Mouse (Mus musculus) embryo, embryonic 10 days (tissue): Measurements from ENCODE around the gene Krtcap2.

ENCODE experiments used
- DNase-seq: peaks from one replicate; pipeline ENCODE4 v3.0.0-alpha.2; 2015; ENCODE audit warnings: low spot score

The Krtcap2 gene

DNA sequence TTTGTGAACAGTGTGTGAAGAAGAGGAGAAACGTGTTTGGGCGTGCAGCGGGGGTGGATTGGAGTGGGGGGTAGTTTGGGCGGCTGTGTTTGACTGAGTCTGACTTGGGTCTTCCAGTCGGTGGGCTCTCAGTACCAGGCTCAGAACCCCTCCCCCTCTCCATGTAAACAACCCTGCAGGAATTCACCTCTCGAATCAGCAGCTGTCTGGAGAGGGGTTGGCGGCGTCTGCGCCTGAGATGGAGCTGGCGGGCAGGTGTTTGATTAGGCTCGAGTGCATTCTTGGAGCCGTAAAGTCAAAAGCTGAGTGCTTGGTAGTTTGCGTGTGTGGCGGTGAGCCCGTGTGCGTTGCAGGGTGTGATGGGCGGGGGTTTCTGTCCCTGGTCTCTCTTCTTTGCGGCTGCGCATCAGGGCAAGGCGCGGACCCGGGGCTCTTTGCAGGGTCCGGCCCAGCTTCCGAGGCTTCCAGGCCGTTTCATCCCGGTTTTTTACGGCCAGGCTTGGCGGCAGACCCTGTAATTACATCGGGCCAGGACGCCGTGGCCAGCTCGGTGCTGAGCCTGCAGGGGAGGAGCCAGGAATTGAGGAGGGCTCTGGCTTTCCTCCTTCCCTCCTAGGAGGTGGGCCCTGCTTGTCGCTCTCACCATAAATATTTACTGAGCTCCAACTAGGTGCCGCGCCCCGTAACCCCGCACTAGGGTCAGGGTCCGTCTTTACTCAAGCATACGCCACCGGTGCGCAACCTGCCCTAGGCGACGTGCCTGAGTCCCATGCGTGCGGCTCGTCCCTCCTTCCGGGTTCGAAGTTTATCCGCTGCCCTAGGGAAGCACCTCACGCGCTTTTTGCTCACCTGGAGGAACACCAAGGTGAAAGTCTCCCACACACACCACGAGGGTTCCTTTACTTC, 35.1 kb downstream of the Krtcap2 start, which contains the start of gene Efna1:
Efna1 (minus strand) TSS at position 537 of the 906 bp plus-strand sequence.
- DNase-seq = peak; percentile 72

DNA sequence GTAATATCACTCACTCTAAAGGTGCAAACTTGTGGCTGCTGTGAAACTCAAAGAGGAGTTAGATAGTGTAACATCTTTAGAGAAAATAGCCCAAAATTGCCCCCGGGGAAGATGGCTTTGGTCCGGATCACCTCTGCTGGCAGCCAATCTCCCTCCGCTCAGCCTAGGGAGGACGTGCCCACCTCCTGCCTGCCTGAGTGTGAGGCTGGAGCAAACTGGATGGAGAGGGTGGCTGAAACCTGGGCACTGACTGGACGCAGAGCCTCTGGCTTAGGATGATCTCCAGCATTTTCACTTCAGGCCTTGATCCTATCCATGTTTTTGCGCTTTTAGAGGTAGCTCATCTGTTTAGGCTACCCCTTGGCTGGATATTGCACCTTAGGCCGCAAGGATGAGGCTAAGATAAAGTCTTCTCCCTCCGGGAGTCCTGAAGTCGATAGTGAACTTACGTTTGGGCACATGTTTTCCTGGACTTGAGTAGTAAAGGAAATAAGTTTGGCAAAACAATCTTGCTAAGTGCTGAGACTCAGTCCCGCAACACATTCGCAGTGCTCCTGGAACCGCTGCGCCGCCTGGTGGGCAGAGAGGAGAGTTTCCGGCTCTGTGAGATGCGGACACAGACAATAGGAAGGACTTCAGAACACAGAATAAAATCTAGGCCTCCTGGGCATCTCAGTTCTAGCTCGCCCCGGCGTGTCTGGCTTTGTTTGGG, 36.0 kb downstream of the Krtcap2 start:
- DNase-seq = peak; percentile 96

DNA sequence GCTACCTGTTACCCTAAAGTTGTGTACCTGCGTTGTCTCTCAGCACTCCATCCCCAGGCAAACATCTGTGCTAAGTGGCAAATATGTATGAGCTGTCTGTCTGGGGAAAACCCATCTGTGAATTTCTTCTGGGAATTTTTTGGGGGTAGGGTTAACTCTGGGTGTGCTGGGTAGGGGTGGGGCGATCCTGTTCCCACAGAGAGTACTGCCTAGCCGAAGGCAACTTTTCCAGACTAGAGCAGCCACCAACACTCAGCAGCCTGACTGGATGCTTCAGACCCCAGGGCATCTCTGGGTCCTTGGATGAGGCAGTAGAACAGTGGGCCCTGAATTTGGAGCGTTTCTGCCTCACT, 36.5 kb downstream of the Krtcap2 start:
- no peak for DNase-seq

DNA sequence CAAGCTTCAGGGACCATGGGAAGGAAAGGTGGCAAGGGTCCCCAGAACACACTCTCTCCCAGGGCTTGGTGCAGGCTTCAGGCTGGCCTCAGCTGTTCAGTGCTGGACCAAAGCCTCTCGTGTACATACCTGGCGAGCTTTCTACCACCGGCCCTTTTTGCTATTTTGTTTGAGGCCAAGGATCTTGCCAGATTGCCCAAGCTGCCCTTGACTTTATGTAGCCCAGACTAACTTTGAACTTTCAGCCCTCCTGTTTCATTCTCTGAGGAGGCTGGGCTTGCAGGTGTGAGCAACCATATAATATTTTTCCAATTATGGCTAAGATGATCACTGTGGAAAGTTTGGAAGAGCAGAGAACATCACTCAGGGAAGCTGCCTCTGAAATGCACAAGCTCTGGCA, 38.5 kb downstream of the Krtcap2 start:
- no peak for DNase-seq

- no peak for DNase-seq
Observed at GRCm38 (mm10) chr3:89285526-89285925, 39.8 kb downstream of the Krtcap2 start.

- no peak for DNase-seq
Observed at GRCm38 (mm10) chr3:89287286-89287685, 41.5 kb downstream of the Krtcap2 start.

DNA sequence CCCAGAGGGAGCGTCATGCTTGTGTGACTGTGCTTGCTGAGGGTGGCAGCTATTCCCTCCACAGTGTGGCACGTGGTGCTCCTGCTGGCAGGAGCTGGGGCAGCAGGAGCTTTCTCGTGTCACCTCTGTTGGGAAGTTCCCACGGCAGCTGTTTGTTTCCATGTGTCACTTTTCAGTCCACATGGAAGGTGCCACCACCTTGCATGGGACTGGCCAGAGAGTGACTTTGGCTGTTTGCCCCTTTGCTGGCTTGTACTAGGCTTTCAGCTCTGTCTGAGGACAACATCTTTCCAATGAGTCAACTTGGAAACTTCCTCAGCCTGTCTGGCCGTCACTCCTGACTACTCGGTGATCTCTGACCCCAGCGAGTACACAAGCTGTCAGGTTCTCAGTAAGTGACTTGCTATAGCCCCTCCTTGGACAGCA, 42.8 kb downstream of the Krtcap2 start:
- DNase-seq = peak; percentile 29

GRCm38 (mm10) chr3:89291874-89292273, 46.1 kb downstream of the Krtcap2 start:
- DNase-seq = no peak

- DNase-seq = no peak
Observed at GRCm38 (mm10) chr3:89292303-89292702, 46.5 kb downstream of the Krtcap2 start.

DNA sequence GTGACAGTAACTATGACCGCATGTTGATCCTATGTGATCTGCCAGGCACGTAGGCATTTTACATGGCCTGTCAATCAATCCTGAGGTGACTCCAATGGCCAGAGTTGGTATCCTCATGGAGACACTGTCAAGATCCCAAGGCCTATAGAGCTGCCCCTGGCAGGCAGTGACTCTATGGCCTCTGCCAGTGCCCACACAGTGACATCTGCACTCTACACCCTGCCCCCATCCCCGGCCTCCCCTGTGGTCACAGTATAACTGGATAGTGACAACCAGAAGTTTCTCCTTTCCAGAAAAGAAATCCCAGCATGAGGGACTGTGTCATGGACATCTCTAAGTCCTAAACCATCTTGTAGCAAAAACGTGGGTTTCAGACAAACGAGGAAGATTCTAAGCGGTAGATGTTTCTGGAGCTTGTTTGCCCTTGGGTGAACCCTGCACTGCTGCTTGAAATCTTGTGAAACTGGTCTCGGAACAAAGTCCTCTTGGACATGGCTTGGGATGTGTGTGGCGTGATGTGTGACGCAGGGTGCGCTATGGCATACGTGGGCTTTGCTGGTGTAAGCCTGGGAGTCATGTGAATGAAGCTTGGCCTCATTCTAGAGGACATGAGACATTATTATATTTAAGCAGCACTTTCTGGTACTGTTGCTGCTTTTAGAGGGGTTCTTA, 47.6 kb downstream of the Krtcap2 start:
- DNase-seq = no peak

- DNase-seq = no peak
Observed at GRCm38 (mm10) chr3:89294195-89294594, 48.4 kb downstream of the Krtcap2 start.

GRCm38 (mm10) chr3:89295685-89296230, 50.0 kb downstream of the Krtcap2 start:
- no peak for DNase-seq

DNA sequence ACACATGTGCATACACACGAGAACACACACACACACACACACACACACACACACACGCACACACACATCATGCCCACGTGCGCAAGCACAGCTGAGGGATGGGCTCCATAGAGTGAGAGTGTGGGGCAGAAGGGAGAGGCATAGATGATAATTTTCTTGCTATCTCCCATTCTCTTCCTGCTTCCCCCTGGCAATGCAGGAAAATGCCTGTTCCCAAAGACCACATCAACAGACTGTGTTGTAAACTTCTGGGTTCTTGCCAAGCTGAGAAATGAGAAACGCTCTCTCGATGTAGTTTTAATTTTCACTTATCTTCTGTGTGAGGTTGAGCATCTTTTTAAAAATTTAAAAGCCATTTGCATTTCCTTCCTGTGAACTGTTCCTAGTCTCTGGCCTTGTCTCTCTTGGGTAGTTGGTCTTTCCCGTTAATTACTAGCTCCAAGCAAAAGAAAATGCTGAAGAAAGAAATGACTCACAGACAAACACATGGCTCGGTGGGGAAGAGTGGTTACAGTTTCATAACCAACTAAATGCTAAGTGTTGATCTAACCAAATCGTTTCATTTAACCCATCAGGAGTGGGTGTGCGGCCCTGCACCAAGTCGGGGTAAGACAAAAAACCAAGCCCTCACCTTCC, 51.1 kb downstream of the Krtcap2 start:
- DNase-seq = no peak

DNA sequence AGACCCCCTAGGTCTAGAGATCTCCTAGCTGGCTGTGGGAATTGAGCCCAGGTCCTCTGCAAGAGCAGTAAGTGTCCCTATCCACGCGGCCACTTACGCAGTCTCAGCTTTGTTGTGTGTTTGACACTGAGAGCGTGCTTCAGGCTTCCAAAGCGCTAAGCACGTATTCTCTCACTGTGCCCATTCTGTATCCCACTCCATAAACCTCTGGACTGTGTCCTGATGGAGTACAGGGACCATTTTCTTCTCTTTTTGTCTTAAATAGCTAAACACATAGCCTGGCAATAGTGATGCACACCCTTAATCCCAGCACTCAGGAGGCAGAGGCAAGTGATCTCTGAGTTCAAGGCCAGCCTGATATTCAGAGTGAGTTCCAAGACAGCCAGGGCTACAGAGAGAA, 53.1 kb downstream of the Krtcap2 start:
- no peak for DNase-seq

DNA sequence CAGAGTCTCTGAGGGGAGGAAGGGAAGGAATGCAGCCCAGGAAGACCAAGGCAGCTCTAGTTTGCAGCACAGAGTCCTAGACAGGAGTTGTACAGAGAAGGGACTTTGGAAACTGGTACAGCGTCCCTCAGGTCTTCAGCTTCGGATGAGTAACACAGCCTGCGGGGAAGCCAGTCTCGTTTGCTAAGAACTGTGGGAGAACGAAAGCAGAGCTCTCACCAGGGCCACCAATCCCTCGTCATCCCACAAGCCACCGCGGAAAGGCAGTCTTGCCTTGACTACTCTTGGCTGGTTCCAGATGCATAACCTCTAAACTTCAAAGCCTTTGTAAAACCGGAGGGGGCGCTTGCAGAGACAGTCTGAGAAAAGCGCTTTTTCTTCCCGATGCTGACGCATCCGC, 53.7 kb downstream of the Krtcap2 start:
- DNase-seq = peak; percentile 66
